Mouse (Mus musculus): ENCODE measurements around the gene Mgrn1. TPM values are rescaled to one million over a fixed set of nuclear protein-coding genes. Genes with fewer than 3 reads are reported as not detected.

Mgrn1 gene
- polyA plus RNA-seq, 1 experiment: 98.3 TPM

GRCm38 (mm10) chr16:4940311-4940850 is 54.3 kb downstream of the Mgrn1 start:
- Histone ChIP-seq H3K27me3 (ENCODE audit: control insufficient read depth, insufficient read depth, low read length) (no peaks in the 10 kb centered on the region), H3K27ac (ENCODE audit: control insufficient read depth, insufficient read depth, low read length) (no peak overlapping the region), H3K4me3 (ENCODE audit: control insufficient read depth, insufficient read depth, low read length) (no peak overlapping the region), H3K36me3 (ENCODE audit: control insufficient read depth, insufficient read depth, low read length) (peaks cover 12% of the 10 kb centered on the region; the same call in 1 of the 2 replicates), H3K4me1 (replicated peaks; ENCODE audit: control insufficient read depth, insufficient read depth, low read length) (peaks cover 12% of the 10 kb centered on the region)
- TF ChIP-seq CTCF (IDR thresholded peaks at IDR 0.05; ENCODE audit: borderline replicate concordance, control insufficient read depth, extremely low read depth, insufficient read depth, low read length, poor library complexity): no peak
- TF ChIP-seq POLR2A (IDR thresholded peaks at IDR 0.05; ENCODE audit: control insufficient read depth, extremely low read depth, insufficient read depth, low read length, poor library complexity): no peak
- WGBS: 98% methylated on average over 10 of the region's 10 CpGs
- no peak for DNase-seq

DNA sequence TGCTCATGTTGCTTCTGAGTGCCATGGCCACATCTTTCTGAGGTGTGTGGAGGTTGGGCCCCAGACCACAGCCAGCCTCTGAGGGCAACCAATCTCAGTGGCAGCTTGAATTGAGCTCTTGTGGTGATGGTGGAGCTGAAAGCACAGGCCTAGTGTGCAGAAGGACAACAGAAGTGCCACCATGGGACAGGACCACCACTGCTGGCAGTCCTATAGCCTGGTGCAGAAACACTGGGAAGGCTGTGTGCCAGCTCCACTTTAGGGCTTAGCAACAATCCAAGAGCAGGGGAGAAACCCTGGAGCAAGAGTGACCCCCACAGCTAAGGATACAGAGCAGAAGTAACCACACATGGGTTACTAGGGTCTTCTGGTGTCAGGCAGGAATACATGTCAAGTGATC is 55.0 kb downstream of the Mgrn1 start:
- no peak for TF ChIP-seq CTCF (IDR thresholded peaks at IDR 0.05; ENCODE audit: borderline replicate concordance, control insufficient read depth, extremely low read depth, insufficient read depth, low read length, poor library complexity)
- TF ChIP-seq POLR2A (IDR thresholded peaks at IDR 0.05; ENCODE audit: control insufficient read depth, extremely low read depth, insufficient read depth, low read length, poor library complexity): no peak
- no peak for DNase-seq
- H3K4me1 ChIP-seq (replicated peaks; ENCODE audit: control insufficient read depth, insufficient read depth, low read length): peaks cover 12% of the 10 kb centered on the region
- H3K27me3 ChIP-seq (ENCODE audit: control insufficient read depth, insufficient read depth, low read length): no peaks in the 10 kb centered on the region
- H3K36me3 ChIP-seq (ENCODE audit: control insufficient read depth, insufficient read depth, low read length): peaks cover 17% of the 10 kb centered on the region
- no peak overlapping the region for H3K4me3 ChIP-seq (ENCODE audit: control insufficient read depth, insufficient read depth, low read length)
- H3K27ac ChIP-seq (ENCODE audit: control insufficient read depth, insufficient read depth, low read length): no peak overlapping the region

DNA sequence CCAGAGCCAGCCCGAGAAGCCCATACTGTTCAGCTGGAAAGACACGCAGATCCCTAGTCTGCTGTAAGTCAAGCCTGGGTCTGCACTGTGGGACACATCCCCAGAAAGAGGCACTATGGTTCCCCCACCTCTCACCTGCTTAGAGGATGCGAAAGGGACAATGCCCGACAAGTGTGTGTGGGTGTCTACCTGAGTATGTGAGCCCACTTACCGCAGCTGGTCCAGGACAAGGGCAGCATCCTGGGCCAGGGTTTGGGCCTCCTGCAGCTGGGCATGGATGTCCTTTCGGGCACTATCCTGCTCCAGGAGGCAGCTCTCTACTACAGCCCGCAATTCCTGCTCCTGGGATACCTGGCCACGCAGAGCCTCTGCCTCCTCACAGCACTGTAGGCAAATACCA is 56.8 kb downstream of the Mgrn1 start:
- no peak for TF ChIP-seq POLR2A (IDR thresholded peaks at IDR 0.05; ENCODE audit: control insufficient read depth, extremely low read depth, insufficient read depth, low read length, poor library complexity)
- no peak for TF ChIP-seq CTCF (IDR thresholded peaks at IDR 0.05; ENCODE audit: borderline replicate concordance, control insufficient read depth, extremely low read depth, insufficient read depth, low read length, poor library complexity)
- WGBS: 98% methylated on average over 8 of the region's 8 CpGs
- peaks cover 27% of the 10 kb centered on the region for H3K36me3 ChIP-seq (ENCODE audit: control insufficient read depth, insufficient read depth, low read length)
- DNase-seq: no peak
- peaks cover 12% of the 10 kb centered on the region for H3K4me1 ChIP-seq (replicated peaks; ENCODE audit: control insufficient read depth, insufficient read depth, low read length)
- no peak overlapping the region for H3K27ac ChIP-seq (ENCODE audit: control insufficient read depth, insufficient read depth, low read length)
- no peaks in the 10 kb centered on the region for H3K27me3 ChIP-seq (ENCODE audit: control insufficient read depth, insufficient read depth, low read length)
- H3K4me3 ChIP-seq (ENCODE audit: control insufficient read depth, insufficient read depth, low read length): no peak overlapping the region

GRCm38 (mm10) chr16:4943431-4943830 is 57.4 kb downstream of the Mgrn1 start:
- H3K36me3 ChIP-seq (ENCODE audit: control insufficient read depth, insufficient read depth, low read length): peaks cover 29% of the 10 kb centered on the region
- WGBS: 99% methylated on average over 3 of the region's 3 CpGs

GRCm38 (mm10) chr16:4945415-4945814 is 59.4 kb downstream of the Mgrn1 start:
- no peaks in the 10 kb centered on the region for H3K4me1 ChIP-seq (replicated peaks; ENCODE audit: control insufficient read depth, insufficient read depth, low read length)
- H3K27ac ChIP-seq (ENCODE audit: control insufficient read depth, insufficient read depth, low read length): no peak overlapping the region
- no peak for DNase-seq
- WGBS: 90% methylated on average over 4 of the region's 4 CpGs
- no peaks in the 10 kb centered on the region for H3K27me3 ChIP-seq (ENCODE audit: control insufficient read depth, insufficient read depth, low read length)
- no peak overlapping the region for H3K4me3 ChIP-seq (ENCODE audit: control insufficient read depth, insufficient read depth, low read length)
- peaks cover 40% of the 10 kb centered on the region for H3K36me3 ChIP-seq (ENCODE audit: control insufficient read depth, insufficient read depth, low read length)
- TF ChIP-seq CTCF (IDR thresholded peaks at IDR 0.05; ENCODE audit: borderline replicate concordance, control insufficient read depth, extremely low read depth, insufficient read depth, low read length, poor library complexity) (no peak), POLR2A (IDR thresholded peaks at IDR 0.05; ENCODE audit: control insufficient read depth, extremely low read depth, insufficient read depth, low read length, poor library complexity) (no peak)

More at GRCm38 (mm10) chr16:4943431-4943830, 57.4 kb downstream of the Mgrn1 start:
- no peak overlapping the region for H3K27ac ChIP-seq (ENCODE audit: control insufficient read depth, insufficient read depth, low read length)
- no peaks in the 10 kb centered on the region for H3K27me3 ChIP-seq (ENCODE audit: control insufficient read depth, insufficient read depth, low read length)
- DNase-seq: no peak
- no peak overlapping the region for H3K4me3 ChIP-seq (ENCODE audit: control insufficient read depth, insufficient read depth, low read length)
- no peak for TF ChIP-seq POLR2A (IDR thresholded peaks at IDR 0.05; ENCODE audit: control insufficient read depth, extremely low read depth, insufficient read depth, low read length, poor library complexity)
- TF ChIP-seq CTCF (IDR thresholded peaks at IDR 0.05; ENCODE audit: borderline replicate concordance, control insufficient read depth, extremely low read depth, insufficient read depth, low read length, poor library complexity): no peak
- peaks cover 12% of the 10 kb centered on the region for H3K4me1 ChIP-seq (replicated peaks; ENCODE audit: control insufficient read depth, insufficient read depth, low read length)

DNA sequence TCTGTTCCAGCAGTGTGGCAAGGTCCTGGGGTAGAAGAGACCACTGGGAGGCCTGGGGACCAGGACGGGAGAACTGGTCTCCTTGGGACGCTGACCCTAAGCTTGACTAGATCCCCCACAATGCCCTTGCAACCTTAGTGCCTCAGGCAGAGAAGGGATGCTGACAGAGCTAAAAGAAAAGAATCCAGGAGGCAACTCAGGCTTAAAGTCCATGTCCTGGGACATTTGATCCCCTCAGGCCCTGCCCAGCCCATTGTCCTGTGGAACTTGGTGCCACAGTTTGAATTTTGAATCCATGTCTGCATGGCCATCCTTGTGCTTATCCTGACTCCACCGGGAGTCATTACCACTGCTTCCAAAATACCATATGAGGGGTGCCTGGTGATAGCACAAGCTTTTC is 60.1 kb downstream of the Mgrn1 start:
- no peak overlapping the region for H3K27ac ChIP-seq (ENCODE audit: control insufficient read depth, insufficient read depth, low read length)
- H3K4me1 ChIP-seq (replicated peaks; ENCODE audit: control insufficient read depth, insufficient read depth, low read length): no peaks in the 10 kb centered on the region
- WGBS: 96% methylated on average over 3 of the region's 3 CpGs
- H3K36me3 ChIP-seq (ENCODE audit: control insufficient read depth, insufficient read depth, low read length): peaks cover 47% of the 10 kb centered on the region
- DNase-seq: no peak
- no peak overlapping the region for H3K4me3 ChIP-seq (ENCODE audit: control insufficient read depth, insufficient read depth, low read length)
- TF ChIP-seq POLR2A (IDR thresholded peaks at IDR 0.05; ENCODE audit: control insufficient read depth, extremely low read depth, insufficient read depth, low read length, poor library complexity) (no peak), CTCF (IDR thresholded peaks at IDR 0.05; ENCODE audit: borderline replicate concordance, control insufficient read depth, extremely low read depth, insufficient read depth, low read length, poor library complexity) (no peak)
- no peaks in the 10 kb centered on the region for H3K27me3 ChIP-seq (ENCODE audit: control insufficient read depth, insufficient read depth, low read length)

GRCm38 (mm10) chr16:4947378-4947777 is 61.3 kb downstream of the Mgrn1 start:
- no peak for DNase-seq
- H3K36me3 ChIP-seq (ENCODE audit: control insufficient read depth, insufficient read depth, low read length): peaks cover 49% of the 10 kb centered on the region
- H3K4me1 ChIP-seq (replicated peaks; ENCODE audit: control insufficient read depth, insufficient read depth, low read length): no peaks in the 10 kb centered on the region
- WGBS: 96% methylated on average over 4 of the region's 4 CpGs
- no peak overlapping the region for H3K4me3 ChIP-seq (ENCODE audit: control insufficient read depth, insufficient read depth, low read length)
- TF ChIP-seq CTCF (IDR thresholded peaks at IDR 0.05; ENCODE audit: borderline replicate concordance, control insufficient read depth, extremely low read depth, insufficient read depth, low read length, poor library complexity): no peak
- TF ChIP-seq POLR2A (IDR thresholded peaks at IDR 0.05; ENCODE audit: control insufficient read depth, extremely low read depth, insufficient read depth, low read length, poor library complexity): no peak
- H3K27me3 ChIP-seq (ENCODE audit: control insufficient read depth, insufficient read depth, low read length): no peaks in the 10 kb centered on the region
- no peak overlapping the region for H3K27ac ChIP-seq (ENCODE audit: control insufficient read depth, insufficient read depth, low read length)
